Mouse (Mus musculus) ovary, postnatal 14 days (tissue): ENCODE measurements around the gene Agbl5.

Experiments
- DNase-seq: peaks from one replicate; pipeline ENCODE4 v3.0.0; 2022; ENCODE audit warnings: low spot score

Gene Agbl5

GRCm38 (mm10) chr5:30920621-30921020 lies 32.1 kb downstream of the Agbl5 start:
- DNase-seq: no peak

DNA sequence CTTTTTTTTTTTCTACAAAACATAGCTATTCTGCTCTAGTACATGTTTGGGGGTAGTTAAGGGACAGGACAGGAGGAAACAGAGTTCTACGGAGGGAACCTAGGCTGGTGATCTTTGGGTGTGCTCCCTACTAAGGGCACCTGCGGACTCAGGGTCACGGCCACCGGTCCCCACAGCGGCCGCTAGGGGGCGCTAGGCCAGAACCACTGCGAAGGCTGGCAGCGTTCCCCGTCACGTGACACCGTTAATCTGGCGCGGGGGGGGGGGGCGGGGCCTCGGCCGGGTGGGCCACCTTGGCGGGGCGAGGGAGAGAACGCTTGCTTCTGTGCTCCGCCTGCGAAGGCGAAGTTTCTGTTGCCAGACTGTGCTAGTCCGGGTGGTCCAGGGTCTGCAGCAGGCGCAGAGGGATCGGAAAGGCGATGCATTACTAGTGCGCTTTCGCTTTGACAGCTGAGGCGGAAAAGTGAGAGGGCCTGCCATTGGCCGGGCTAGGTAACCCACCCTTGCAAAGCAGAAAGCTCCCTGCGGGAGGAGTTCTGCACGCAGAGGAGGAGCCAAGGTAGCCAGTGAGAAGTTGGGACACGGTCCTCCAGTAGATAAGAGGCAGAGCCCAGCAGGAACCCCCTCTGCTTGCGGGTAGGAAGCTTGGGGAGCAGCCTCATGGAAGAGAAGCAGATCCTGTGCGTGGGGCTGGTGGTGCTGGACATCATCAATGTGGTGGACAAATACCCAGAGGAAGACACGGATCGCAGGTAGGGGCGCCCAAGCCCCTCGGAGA lies 33.0 kb downstream of the Agbl5 start, which contains the start of gene Khk:
Khk (plus strand) TSS at position 176 of the 778 bp plus-strand sequence.
- DNase-seq: peak; percentile 88

GRCm38 (mm10) chr5:30922581-30923041 lies 34.1 kb downstream of the Agbl5 start:
- no peak for DNase-seq

DNA sequence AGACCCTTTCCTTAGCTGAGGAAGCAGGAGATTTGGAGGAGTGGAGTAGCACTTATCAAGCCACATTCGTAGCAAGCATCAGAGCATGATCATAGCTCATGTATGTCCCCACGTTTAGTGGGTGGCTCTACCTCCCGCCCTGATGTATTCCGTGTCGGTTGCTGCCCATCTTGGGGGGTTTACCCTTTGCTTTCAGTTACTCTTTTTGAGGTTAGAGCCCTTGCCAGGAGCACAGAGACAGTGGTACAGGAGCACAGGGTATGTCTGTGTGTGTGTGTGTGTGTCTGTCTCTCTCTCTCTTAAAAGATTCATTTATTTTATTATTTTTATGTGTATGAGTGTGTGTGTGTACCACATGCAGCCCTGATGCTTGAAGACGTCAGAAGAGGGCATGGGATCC lies 34.6 kb downstream of the Agbl5 start:
- no peak for DNase-seq

GRCm38 (mm10) chr5:30924614-30925013 lies 36.1 kb downstream of the Agbl5 start:
- no peak for DNase-seq

DNA sequence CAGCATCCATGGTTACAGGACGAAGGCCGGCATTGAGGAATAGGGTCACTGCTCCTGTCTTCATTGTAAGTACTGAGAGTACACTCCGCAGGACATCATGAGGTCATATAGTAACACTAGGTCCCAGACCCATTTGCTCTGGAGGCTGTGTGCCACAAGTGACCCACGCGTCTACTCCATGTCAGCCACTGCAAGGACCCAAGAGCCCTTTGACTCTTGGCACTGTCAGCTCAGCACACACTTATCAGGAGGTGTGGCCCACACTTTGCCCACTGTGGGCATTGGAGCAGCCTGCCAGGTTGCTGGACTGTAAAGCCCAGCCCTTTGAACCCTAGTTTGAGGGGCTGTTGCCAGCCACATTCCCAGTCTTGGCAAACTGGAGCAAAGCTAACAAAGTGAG lies 36.7 kb downstream of the Agbl5 start:
- DNase-seq: no peak

GRCm38 (mm10) chr5:30926073-30926472 lies 37.6 kb downstream of the Agbl5 start:
- no peak for DNase-seq

DNA sequence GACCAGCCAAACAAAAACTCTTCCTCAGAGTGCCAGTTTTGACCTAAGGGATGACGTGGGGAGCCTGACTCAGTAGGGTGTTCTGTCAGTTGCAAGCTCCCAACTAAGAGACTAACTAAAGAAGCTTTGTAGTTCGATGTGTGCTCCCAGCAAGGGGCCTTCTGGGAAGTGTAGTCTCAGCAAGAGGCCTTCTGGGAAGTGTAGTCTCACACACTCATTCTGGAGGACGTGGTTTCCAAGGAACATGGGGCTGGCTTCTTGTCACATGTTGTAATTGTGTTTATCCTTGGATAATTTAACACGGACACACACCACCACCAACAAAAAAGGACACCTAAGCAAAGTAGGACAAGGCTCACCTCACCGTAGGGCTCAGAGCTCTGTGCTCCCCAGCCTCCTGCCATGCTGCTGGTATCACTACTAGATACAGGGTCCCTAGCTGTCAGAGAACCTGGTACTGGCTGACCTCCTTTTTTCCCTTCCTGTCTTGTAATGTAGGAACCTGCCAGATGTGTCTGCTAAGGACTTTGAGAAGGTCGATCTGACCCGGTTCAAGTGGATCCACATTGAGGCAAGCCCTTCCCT lies 39.5 kb downstream of the Agbl5 start:
- no peak for DNase-seq

DNA sequence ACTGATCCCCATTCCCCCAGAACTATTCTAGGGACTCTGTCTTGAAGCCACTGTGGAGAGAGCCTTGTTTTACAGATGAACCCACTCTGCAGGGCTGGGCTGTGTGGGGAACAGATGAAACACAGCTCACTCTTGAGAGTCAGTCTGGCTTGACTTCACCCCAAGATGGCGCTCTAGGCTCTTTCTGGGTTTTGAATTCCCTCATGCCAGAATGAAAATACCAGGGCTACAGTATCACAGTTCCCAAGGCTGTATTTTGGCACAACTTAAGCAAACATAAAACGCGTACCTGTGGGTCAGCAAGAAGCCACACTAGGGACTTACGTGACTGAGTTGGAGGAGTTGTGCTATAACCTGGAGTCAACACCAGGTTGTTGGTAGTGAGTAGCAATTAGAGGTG lies 41.6 kb downstream of the Agbl5 start:
- peak; percentile 67 for DNase-seq

GRCm38 (mm10) chr5:30930846-30931245 lies 42.4 kb downstream of the Agbl5 start:
- DNase-seq: no peak

- DNase-seq: no peak
Observed at GRCm38 (mm10) chr5:30931378-30931777, 42.9 kb downstream of the Agbl5 start.

DNA sequence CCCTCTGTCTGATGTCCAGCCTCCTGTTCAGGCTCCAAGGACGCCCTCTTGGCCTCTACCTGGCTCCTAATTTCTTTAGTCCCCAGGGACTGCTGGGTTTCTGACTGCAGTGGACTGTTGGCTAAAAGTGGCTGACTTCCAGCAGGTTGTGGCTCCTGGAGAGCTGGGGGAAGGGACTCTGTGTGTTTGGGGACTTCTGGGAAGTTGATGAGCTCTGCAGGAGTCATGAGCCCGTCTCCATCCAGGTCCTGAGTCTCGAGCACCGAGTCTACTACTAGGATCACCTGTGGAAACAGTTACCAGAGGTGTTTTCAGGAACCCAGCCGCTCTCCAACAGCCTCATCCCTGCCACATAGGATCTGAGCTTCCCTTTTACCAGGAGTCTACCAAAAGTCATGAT lies 45.2 kb downstream of the Agbl5 start:
- no peak for DNase-seq

DNA sequence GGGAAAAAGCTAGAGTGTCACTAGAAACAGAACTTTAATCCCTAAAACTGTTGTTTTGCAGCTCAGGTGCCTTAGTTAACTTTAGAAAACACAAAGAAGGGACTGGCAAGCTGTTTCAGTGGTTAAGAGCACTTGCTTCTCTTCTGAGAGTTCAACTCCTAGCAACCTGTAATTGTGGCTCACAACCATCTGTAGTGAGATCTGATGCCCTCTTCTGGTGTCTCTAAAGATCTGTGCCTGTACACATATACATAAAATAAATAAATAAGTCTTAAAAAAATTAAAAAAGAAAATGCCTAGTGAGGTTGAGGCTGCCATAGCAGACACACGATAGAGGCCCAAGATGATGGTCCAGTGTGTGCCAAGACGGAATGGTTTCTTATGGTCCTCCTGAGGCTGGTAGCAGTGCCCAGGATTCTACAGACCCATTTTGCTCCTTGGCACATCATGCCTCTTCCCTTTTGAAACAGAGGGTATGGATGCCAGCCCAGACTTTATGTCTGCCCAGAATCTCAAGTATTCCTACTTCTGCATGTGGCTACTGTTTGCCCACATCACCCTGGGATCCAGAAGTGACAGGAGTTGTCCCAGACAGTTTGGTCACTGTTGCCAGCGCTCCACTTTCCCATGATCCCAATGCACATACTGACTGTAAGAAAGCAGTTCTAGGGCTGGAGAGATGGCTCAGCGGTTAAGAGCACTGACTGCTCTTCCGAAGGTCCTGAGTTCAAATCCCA lies 46.4 kb downstream of the Agbl5 start:
- no peak for DNase-seq

DNA sequence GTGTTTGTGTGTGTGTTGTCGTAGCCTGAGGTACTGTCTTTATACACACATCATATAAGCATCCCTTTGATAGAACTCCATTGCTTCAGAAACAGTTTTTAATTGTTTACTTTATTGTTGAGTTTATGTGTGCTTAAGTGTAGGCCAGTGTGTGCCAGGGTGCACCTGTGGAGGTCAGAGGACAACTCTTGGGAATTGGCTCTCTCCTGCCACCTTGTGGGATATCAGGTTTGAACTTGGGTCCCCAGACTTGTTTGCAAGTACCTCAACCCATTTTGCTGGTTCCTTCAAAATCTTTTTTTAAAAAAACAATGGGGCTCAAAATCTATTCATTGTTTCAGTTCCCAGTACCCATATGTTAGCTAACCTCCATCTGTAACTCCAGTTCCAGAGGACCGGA lies 54.5 kb downstream of the Agbl5 start:
- DNase-seq: no peak

- no peak for DNase-seq
Observed at GRCm38 (mm10) chr5:30944344-30944743, 55.9 kb downstream of the Agbl5 start.

DNA sequence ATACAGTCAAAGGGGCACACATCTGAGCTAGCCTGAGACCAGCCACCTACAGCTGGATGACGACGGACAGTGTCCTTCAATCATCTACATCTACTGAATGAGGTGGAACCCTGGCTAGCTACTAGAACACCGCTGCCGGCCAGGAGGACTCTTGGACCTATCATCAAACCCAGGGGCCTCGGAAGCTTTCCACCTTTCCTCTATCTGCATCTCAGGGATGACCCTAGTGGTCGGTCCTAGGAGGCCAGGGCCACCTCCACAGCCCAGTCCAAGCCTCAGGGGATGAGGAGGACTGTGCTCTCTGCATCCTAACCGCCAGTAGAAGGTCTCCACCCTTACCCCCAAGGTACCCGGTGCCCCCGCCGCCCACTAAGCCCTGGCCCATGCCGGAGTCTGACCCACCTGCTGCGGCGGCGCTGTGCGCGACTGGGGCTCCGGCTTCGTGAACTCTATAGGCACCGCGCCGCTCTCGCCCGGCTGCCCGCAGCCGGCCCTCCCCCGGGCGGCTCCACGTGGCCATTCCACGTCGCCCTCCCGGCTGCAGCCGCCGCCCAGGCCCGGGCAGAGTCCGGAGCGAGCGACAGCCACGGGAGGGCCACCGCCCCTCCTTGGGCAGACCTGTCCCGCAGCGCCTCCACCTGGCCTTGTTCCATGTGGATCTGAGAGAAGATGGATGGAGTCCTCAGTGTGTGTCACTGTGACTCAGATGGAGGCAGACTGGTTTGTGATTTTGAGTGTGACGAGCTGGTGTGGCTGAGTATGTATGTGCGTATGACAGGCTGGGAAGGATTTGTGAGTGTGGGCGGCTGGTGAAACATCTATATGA lies 56.7 kb downstream of the Agbl5 start, which contains the start of gene Cgref1:
Cgref1 (minus strand) TSS at position 636 of the 826 bp plus-strand sequence.
- no peak for DNase-seq

GRCm38 (mm10) chr5:30948620-30949019 lies 60.1 kb downstream of the Agbl5 start:
- DNase-seq: no peak

GRCm38 (mm10) chr5:30949654-30950326 lies 61.3 kb downstream of the Agbl5 start:
- DNase-seq: peak; percentile 85

DNA sequence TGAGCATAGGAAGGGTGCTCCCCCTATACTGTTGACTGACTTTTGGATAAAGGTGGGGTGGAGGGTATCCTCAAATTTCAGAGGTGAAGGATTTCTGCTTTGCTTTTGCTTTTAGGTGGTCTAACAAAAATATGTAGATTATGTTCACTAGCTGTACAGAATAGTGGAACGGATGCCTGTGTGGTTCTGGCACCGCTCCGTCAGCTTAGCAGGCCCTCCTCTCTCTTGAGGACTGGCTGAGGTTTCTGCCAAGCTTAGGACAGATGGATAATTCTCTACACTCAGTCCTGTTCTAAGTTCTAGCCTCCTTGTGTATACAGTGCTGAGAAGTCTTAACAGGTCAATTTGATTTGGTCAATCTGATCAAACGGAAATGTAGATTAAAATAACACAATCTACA lies 62.0 kb downstream of the Agbl5 start:
- no peak for DNase-seq

GRCm38 (mm10) chr5:30950922-30951321 lies 62.4 kb downstream of the Agbl5 start:
- no peak for DNase-seq

DNA sequence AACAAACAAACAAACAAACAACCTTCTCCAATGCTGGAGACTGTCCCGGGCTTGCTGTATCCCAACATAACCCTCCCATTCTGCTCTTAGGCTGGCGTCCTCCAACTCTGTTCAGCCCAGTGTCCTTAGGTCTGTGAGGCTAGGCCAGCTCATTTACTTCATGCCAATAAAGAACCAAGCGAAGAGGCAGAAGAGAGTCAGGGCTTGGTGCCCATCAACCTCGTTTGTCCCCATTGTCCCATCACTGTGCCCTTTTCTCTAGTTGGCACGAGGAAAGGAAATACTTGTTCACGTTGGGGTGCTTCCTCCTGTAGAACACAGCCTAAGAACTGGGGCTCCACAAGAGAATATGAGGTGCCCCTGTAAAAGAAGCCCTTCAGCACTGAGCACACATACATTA lies 63.2 kb downstream of the Agbl5 start:
- DNase-seq: no peak
